Mouse (Mus musculus) CH12.LX (cell line): ENCODE measurements around the gene Tha1. TPM values are rescaled to one million over a fixed set of nuclear protein-coding genes. Genes with fewer than 3 reads are reported as not detected.

Experiments used
- DNase-seq: peaks from one replicate; pipeline ENCODE4 v3.0.0-alpha.2; 2013; ENCODE audit errors: extremely low read depth
- H3K27ac ChIP-seq: 2 replicates; pipeline ENCODE4 v1.5.1; 2012; ENCODE audit warnings: low read depth, mild to moderate bottlenecking, control low read depth, moderate library complexity; ENCODE audit not compliant: insufficient read depth
- H3K27me3 ChIP-seq: replicated peaks from 2 replicates; pipeline ENCODE3; 2012; ENCODE audit warnings: inconsistent platforms
- H3K36me3 ChIP-seq, 2 experiments: replicated peaks in 1 of 2; 2 replicates each; pipeline versions ENCODE3 to v1.6.1; 2012; ENCODE audit warnings: inconsistent platforms in 1 of 2, low read length in 1 of 2, mild to moderate bottlenecking in 1 of 2, mixed read lengths in 1 of 2, moderate library complexity in 1 of 2; ENCODE audit not compliant: control insufficient read depth in 1 of 2, insufficient read depth in 1 of 2
- H3K4me1 ChIP-seq, 2 experiments: 2 replicates each; pipeline ENCODE4 v1.6.1; 2012; ENCODE audit warnings: inconsistent platforms in 1 of 2, moderate library complexity in 1 of 2; ENCODE audit not compliant: insufficient read depth in 2 of 2, control insufficient read depth in 1 of 2
- H3K4me2 ChIP-seq: 2 replicates; pipeline ENCODE4 v1.6.1; 2012; ENCODE audit warnings: low read depth, mild to moderate bottlenecking, control low read depth; ENCODE audit not compliant: poor library complexity, insufficient read depth, severe bottlenecking
- H3K4me3 ChIP-seq, 3 experiments: fragments of 150-350 bp in 1 of 3; sonication (generic) in 1 of 3; replicated peaks in 1 of 3; 2 replicates each; pipeline versions ENCODE3 to v1.5.1; 2011 to 2012; ENCODE audit warnings: low read depth in 2 of 3, low read length in 2 of 3, mild to moderate bottlenecking in 2 of 3, moderate library complexity in 2 of 3, control low read depth in 1 of 3, improper control_type of control experiment in 1 of 3, inconsistent platforms in 1 of 3, mixed read lengths in 1 of 3; ENCODE audit not compliant: poor library complexity in 1 of 3
- H3K79me2 ChIP-seq: replicated peaks from 2 replicates; pipeline ENCODE4 v1.6.1; 2012; ENCODE audit warnings: mild to moderate bottlenecking, moderate library complexity; ENCODE audit not compliant: control insufficient read depth, poor library complexity, insufficient read depth, severe bottlenecking; ENCODE audit errors: extremely low read depth
- H3K9ac ChIP-seq: 2 replicates; pipeline ENCODE4 v1.6.1; 2012; ENCODE audit warnings: low read depth, mild to moderate bottlenecking, control low read depth, moderate library complexity; ENCODE audit not compliant: insufficient read depth
- H3K9me3 ChIP-seq: replicated peaks from 2 replicates; pipeline ENCODE3; 2012; ENCODE audit warnings: low read length, inconsistent platforms, mixed read lengths
- CHD2 ChIP-seq: IDR thresholded peaks from 2 replicates; pipeline ENCODE4 v1.6.1; 2011; ENCODE audit warnings: low read length, improper control_type of control experiment
- CTCF ChIP-seq, 2 experiments: IDR thresholded peaks in 1 of 2; conservative IDR thresholded peaks in 1 of 2; 2 replicates each; pipeline ENCODE4 v1.5.1; 2011 to 2012; ENCODE audit warnings: low read depth in 2 of 2, low read length in 2 of 2, improper control_type of control experiment in 1 of 2, inconsistent platforms in 1 of 2, mild to moderate bottlenecking in 1 of 2, moderate library complexity in 1 of 2
- ELF1 ChIP-seq: IDR thresholded peaks from 2 replicates; pipeline ENCODE4 v1.6.1; 2014; ENCODE audit warnings: low read depth, mild to moderate bottlenecking, inconsistent platforms, low read length, improper control_type of control experiment
- EP300 ChIP-seq: IDR thresholded peaks from 2 replicates; pipeline ENCODE4 v1.6.1; 2011; ENCODE audit warnings: low read length, improper control_type of control experiment
- ETS1 ChIP-seq: conservative IDR thresholded peaks from 2 replicates; pipeline ENCODE4 v1.6.1; 2012; ENCODE audit warnings: low read depth, mild to moderate bottlenecking, inconsistent platforms, low read length, improper control_type of control experiment, moderate library complexity
- GABPA ChIP-seq: IDR thresholded peaks from 2 replicates; pipeline ENCODE4 v1.6.1; 2012; ENCODE audit warnings: low read depth, low read length, improper control_type of control experiment, inconsistent platforms; ENCODE audit not compliant: insufficient replicate concordance
- JUND ChIP-seq: conservative IDR thresholded peaks from 2 replicates; pipeline ENCODE4 v1.6.1; 2011; ENCODE audit warnings: low read depth, low read length, improper control_type of control experiment
- MAZ ChIP-seq: IDR thresholded peaks from 2 replicates; pipeline ENCODE4 v1.6.1; 2012; ENCODE audit warnings: low read depth, mild to moderate bottlenecking, inconsistent platforms, low read length, improper control_type of control experiment, moderate library complexity
- MXI1 ChIP-seq: IDR thresholded peaks from 2 replicates; pipeline ENCODE4 v1.6.1; 2011; ENCODE audit warnings: mild to moderate bottlenecking, low read depth, low read length, improper control_type of control experiment
- NRF1 ChIP-seq: IDR thresholded peaks from 2 replicates; pipeline ENCODE4 v1.6.1; 2014; ENCODE audit warnings: low read depth, mild to moderate bottlenecking, inconsistent platforms, low read length, improper control_type of control experiment, moderate library complexity
- RAD21 ChIP-seq: IDR thresholded peaks from 2 replicates; pipeline ENCODE4 v1.6.1; 2011; ENCODE audit warnings: low read depth, mild to moderate bottlenecking, low read length, improper control_type of control experiment, moderate library complexity
- SIN3A ChIP-seq: IDR thresholded peaks from 2 replicates; pipeline ENCODE4 v1.6.1; 2012; ENCODE audit warnings: low read length, improper control_type of control experiment, inconsistent platforms
- TBP ChIP-seq: conservative IDR thresholded peaks from 2 replicates; pipeline ENCODE4 v1.6.1; 2011; ENCODE audit warnings: low read depth, low read length, improper control_type of control experiment
- TCF12 ChIP-seq: IDR thresholded peaks from 2 replicates; pipeline ENCODE4 v1.6.1; 2014; ENCODE audit warnings: low read depth, mild to moderate bottlenecking, inconsistent platforms, low read length, improper control_type of control experiment
- UBTF ChIP-seq: IDR thresholded peaks from 2 replicates; pipeline ENCODE4 v1.6.1; 2012; ENCODE audit warnings: low read depth, mild to moderate bottlenecking, inconsistent platforms, low read length, improper control_type of control experiment, moderate library complexity
- USF1 ChIP-seq: IDR thresholded peaks from 2 replicates; pipeline ENCODE4 v1.6.1; 2014; ENCODE audit warnings: low read depth, mild to moderate bottlenecking, inconsistent platforms, low read length, improper control_type of control experiment
- USF2 ChIP-seq: conservative IDR thresholded peaks from 2 replicates; pipeline ENCODE4 v1.6.1; 2011; ENCODE audit warnings: low read depth, low read length, improper control_type of control experiment
- ZKSCAN1 ChIP-seq: IDR thresholded peaks from 2 replicates; pipeline ENCODE4 v1.6.1; 2012; ENCODE audit warnings: low read depth, inconsistent platforms, low read length, improper control_type of control experiment, borderline replicate concordance
- ZNF384 ChIP-seq: IDR thresholded peaks from 2 replicates; pipeline ENCODE4 v1.6.1; 2012; ENCODE audit warnings: low read depth, low read length, improper control_type of control experiment, inconsistent platforms
- dilution Hi-C: fragments of 300-500 bp; cut with MboI; formaldehyde crosslinking; loops from 2 replicates; pipeline ENCODE4 v1.14.3; 2020; ENCODE audit warnings: low sequenced_read_pairs; ENCODE audit not compliant: extremely low pct_unique_long_range_greater_than_20kb, extremely low pct_ligation_motif_present
- in situ Hi-C: fragments of 300-500 bp; cut with MboI; formaldehyde crosslinking; loops from 3 replicates; pipeline ENCODE4 v1.14.3; 2019; ENCODE audit warnings: low sequenced_read_pairs, low pct_ligation_motif_present, low pct_unique_long_range_greater_than_20kb, mixed read lengths
- polyA plus RNA-seq: library from polyadenylated mRNA; unstranded; fragments of >175 nt; gene quantifications from 2 replicates; pipeline ENCODE4 v1.2.1, GENCODE M21; 2012; ENCODE audit warnings: low read depth; ENCODE audit not compliant: insufficient read length
- total RNA-seq, 2 experiments: library from RNA; depleted of rRNA; stranded (reverse); fragments of 300-350 nt in 1 of 2; fragments of >200 nt in 1 of 2; gene quantifications; 2 replicates each; pipeline ENCODE4 v1.2.3; 2012 to 2014

Tha1 gene
- total and polyA plus RNA-seq, 3 experiments: not detected

- no peak overlapping the region for H3K27ac ChIP-seq
- DNase-seq: no peak
- in situ Hi-C loops: no loop called here
- peaks cover 27 to 47% of the 10 kb centered on the region in 2 experiments for H3K4me1 ChIP-seq
- H3K4me3 ChIP-seq: no peak overlapping the region
- H3K79me2 ChIP-seq: no peaks in the 10 kb centered on the region
- no peaks in the 10 kb centered on the region for H3K36me3 ChIP-seq
- peaks cover 84% of the 10 kb centered on the region for H3K27me3 ChIP-seq
- H3K9me3 ChIP-seq: no peaks in the 10 kb centered on the region
- no peak overlapping the region for H3K4me2 ChIP-seq
- no peak for TF ChIP-seq RAD21
- no peak for TF ChIP-seq TBP
- TF ChIP-seq ZKSCAN1: no peak
- TF ChIP-seq SIN3A: no peak
- no peak for TF ChIP-seq CHD2
- TF ChIP-seq JUND: no peak
- TF ChIP-seq UBTF: no peak
- TF ChIP-seq ELF1: no peak
- TF ChIP-seq NRF1: no peak
- dilution Hi-C loops: no loop called here
- no peak overlapping the region for H3K9ac ChIP-seq
Observed at GRCm38 (mm10) chr11:117880336-117880976, 7.2 kb upstream of the Tha1 start.

GRCm38 (mm10) chr11:117879676-117880075 lies 6.4 kb upstream of the Tha1 start:
- peaks cover 27 to 47% of the 10 kb centered on the region in 2 experiments for H3K4me1 ChIP-seq
- H3K9me3 ChIP-seq: no peaks in the 10 kb centered on the region
- H3K27me3 ChIP-seq: peaks cover 84% of the 10 kb centered on the region
- no peak overlapping the region for H3K9ac ChIP-seq
- H3K4me3 ChIP-seq: no peak overlapping the region
- TF ChIP-seq USF2 (no peak), MAZ (no peak), JUND (no peak), MXI1 (no peak), TCF12 (no peak), EP300 (no peak), CTCF (conservative IDR thresholded peaks at IDR 0.05 in 1 of 2, IDR thresholded peaks at IDR 0.05 in 1 of 2; ENCODE audit: low read depth in 2 of 2, low read length in 2 of 2) (no peak), CHD2 (no peak), ZKSCAN1 (no peak), UBTF (no peak), GABPA (no peak), ZNF384 (no peak), ETS1 (no peak), USF1 (no peak)
- no peak overlapping the region for H3K27ac ChIP-seq
- no peak for DNase-seq
- dilution Hi-C loops (no loop called here), in situ Hi-C loops (no loop called here)
- no peak overlapping the region for H3K4me2 ChIP-seq
- no peaks in the 10 kb centered on the region for H3K79me2 ChIP-seq
- H3K36me3 ChIP-seq: no peaks in the 10 kb centered on the region
